Mouse (Mus musculus) limb, embryonic 11.5 days (tissue): ENCODE results near the gene Slc6a9. TPM values are rescaled to one million over a fixed set of nuclear protein-coding genes. Genes with fewer than 3 reads are reported as not detected.

ENCODE experiments used
- ATAC-seq: fragments of 200-750 bp; cut with Nextera tagmentation; 2 replicates; pipeline ENCODE4 v1.8.0; 2017; ENCODE audit warnings: low read depth; ENCODE audit not compliant: insufficient number of reproducible peaks, low FRiP score, low TSS enrichment
- DNase-seq: peaks from one replicate; pipeline ENCODE4 v3.0.0-alpha.2; 2015; ENCODE audit warnings: low spot score
- H3K27ac ChIP-seq: fragments of 300-500 bp; sonication (generic); replicated peaks from 2 replicates; pipeline ENCODE4 v1.5.1; 2014; ENCODE audit warnings: low read depth, mild to moderate bottlenecking, low read length
- H3K27me3 ChIP-seq: fragments of 300-500 bp; sonication (generic); 2 replicates; pipeline ENCODE4 v1.6.1; 2014; ENCODE audit warnings: mild to moderate bottlenecking, low read length, mixed read lengths; ENCODE audit not compliant: control insufficient read depth, insufficient read depth
- H3K36me3 ChIP-seq: fragments of 300-500 bp; sonication (generic); 2 replicates; pipeline ENCODE4 v1.6.1; 2014; ENCODE audit warnings: mild to moderate bottlenecking, low read length, moderate library complexity, mixed read lengths; ENCODE audit not compliant: control insufficient read depth, insufficient read depth
- H3K4me1 ChIP-seq: fragments of 300-500 bp; sonication (generic); 2 replicates; pipeline ENCODE4 v1.6.1; 2014; ENCODE audit warnings: low read length, mixed read lengths; ENCODE audit not compliant: control insufficient read depth, insufficient read depth
- H3K4me2 ChIP-seq: fragments of 300-500 bp; sonication (generic); 2 replicates; pipeline ENCODE4 v1.6.1; 2014; ENCODE audit warnings: low read depth, mild to moderate bottlenecking, moderate library complexity; ENCODE audit not compliant: severe bottlenecking
- H3K4me3 ChIP-seq: fragments of 300-500 bp; sonication (generic); 2 replicates; pipeline ENCODE4 v1.5.1; 2014; ENCODE audit warnings: low read depth, low read length
- H3K9ac ChIP-seq: fragments of 300-500 bp; sonication (generic); 2 replicates; pipeline ENCODE4 v1.6.1; 2014; ENCODE audit warnings: mild to moderate bottlenecking, low read length
- H3K9me3 ChIP-seq: fragments of 300-500 bp; sonication (generic); 2 replicates; pipeline ENCODE4 v1.6.1; 2016; ENCODE audit warnings: low read length; ENCODE audit not compliant: control insufficient read depth
- WGBS: fragments of 180-500 bp; shearing (Covaris S2); extraction: QIAGEN DNeasy Blood & Tissue Kit; methylation state at CpG from one replicate; pipeline ENCODE4 v1.1.7; 2014; 5-methylcytosine and 5-hydroxymethylcytosine counted together
- polyA plus RNA-seq: library from polyadenylated mRNA; unstranded; fragments of >200 nt; fragmentation: Nextera tagmentation; extraction: Ambion mirVana; gene quantifications from 2 replicates; pipeline ENCODE4 v1.2.1, GENCODE M21; 2014

Gene Slc6a9
- polyA plus RNA-seq, 1 experiment from 2014 or later: 11.1 TPM

GRCm38 (mm10) chr4:117893376-117893775 is 59.1 kb downstream of the Slc6a9 start:
- Histone ChIP-seq H3K4me1 (0 out of 2 replicates have a peak, but pooled peaks cover 2% of the 10 kb centered on the region), H3K27me3 (no peaks in the 10 kb centered on the region), H3K4me2 (no peak overlapping the region), H3K27ac (no peak overlapping the region), H3K9ac (no peak overlapping the region), H3K4me3 (no peak overlapping the region), H3K9me3 (no peaks in the 10 kb centered on the region), H3K36me3 (peaks cover 12% of the 10 kb centered on the region)
- 26% methylated on average over 9 of the region's 9 CpGs for WGBS
- DNase-seq (peak; percentile 83), ATAC-seq (no peak)

- no peak for ATAC-seq
These were observed 60.3 kb downstream of the Slc6a9 start for GRCm38 (mm10) chr4:117894601-117895000.

GRCm38 (mm10) chr4:117895339-117895738 is 61.0 kb downstream of the Slc6a9 start:
- 75% methylated on average over 7 of the region's 7 CpGs for WGBS
- Histone ChIP-seq H3K27ac (no peak overlapping the region), H3K4me2 (no peak overlapping the region), H3K9ac (no peak overlapping the region), H3K27me3 (no peaks in the 10 kb centered on the region), H3K4me1 (0 out of 2 replicates have a peak, but pooled peaks cover 2% of the 10 kb centered on the region), H3K4me3 (no peak overlapping the region), H3K36me3 (peaks cover 11% of the 10 kb centered on the region), H3K9me3 (no peaks in the 10 kb centered on the region)
- DNase-seq: no peak
- no peak for ATAC-seq

More at GRCm38 (mm10) chr4:117894601-117895000, 60.3 kb downstream of the Slc6a9 start:
- WGBS: 93% methylated on average over 8 of the region's 8 CpGs
- Histone ChIP-seq H3K27me3 (no peaks in the 10 kb centered on the region), H3K4me3 (no peak overlapping the region), H3K4me1 (0 out of 2 replicates have a peak, but pooled peaks cover 2% of the 10 kb centered on the region), H3K9me3 (no peaks in the 10 kb centered on the region), H3K36me3 (peaks cover 8% of the 10 kb centered on the region), H3K4me2 (no peak overlapping the region), H3K9ac (no peak overlapping the region), H3K27ac (no peak overlapping the region)
- no peak for DNase-seq

- DNase-seq (no peak), ATAC-seq (no peak)
- no peak overlapping the region for H3K4me2 ChIP-seq
- no peak overlapping the region for H3K27ac ChIP-seq
- H3K27me3 ChIP-seq: no peaks in the 10 kb centered on the region
- H3K9ac ChIP-seq: no peak overlapping the region
- no peaks in the 10 kb centered on the region for H3K9me3 ChIP-seq
- H3K4me3 ChIP-seq: no peak overlapping the region
- WGBS: 93% methylated on average over 6 of the region's 6 CpGs
- H3K4me1 ChIP-seq: 0 out of 2 replicates have a peak, but pooled peaks cover 2% of the 10 kb centered on the region
- H3K36me3 ChIP-seq: peaks cover 16% of the 10 kb centered on the region
These were observed 61.7 kb downstream of the Slc6a9 start for GRCm38 (mm10) chr4:117896031-117896430.

- 78% methylated on average over 3 of the region's 3 CpGs for WGBS
- Histone ChIP-seq H3K4me3 (no peak overlapping the region), H3K9ac (no peak overlapping the region), H3K4me2 (no peak overlapping the region), H3K27me3 (no peaks in the 10 kb centered on the region), H3K36me3 (peaks cover 25% of the 10 kb centered on the region), H3K4me1 (no peaks in the 10 kb centered on the region), H3K9me3 (no peaks in the 10 kb centered on the region), H3K27ac (no peak overlapping the region)
- ATAC-seq (no peak), DNase-seq (no peak)
These were observed 63.8 kb downstream of the Slc6a9 start for GRCm38 (mm10) chr4:117898111-117898510.

- no peak overlapping the region for H3K27ac ChIP-seq
- no peak overlapping the region for H3K4me3 ChIP-seq
- DNase-seq (no peak), ATAC-seq (no peak)
- no peaks in the 10 kb centered on the region for H3K9me3 ChIP-seq
- no peak overlapping the region for H3K9ac ChIP-seq
- 94% methylated on average over 10 of the region's 10 CpGs for WGBS
- H3K36me3 ChIP-seq: peaks cover 33% of the 10 kb centered on the region
- H3K4me1 ChIP-seq: no peaks in the 10 kb centered on the region
- no peaks in the 10 kb centered on the region for H3K27me3 ChIP-seq
- H3K4me2 ChIP-seq: no peak overlapping the region
These were observed 69.8 kb downstream of the Slc6a9 start for GRCm38 (mm10) chr4:117904094-117904493.

GRCm38 (mm10) chr4:117904761-117905160 is 70.5 kb downstream of the Slc6a9 start:
- ATAC-seq (no peak), DNase-seq (no peak)
- H3K9me3 ChIP-seq: no peaks in the 10 kb centered on the region
- no peaks in the 10 kb centered on the region for H3K27me3 ChIP-seq
- no peak overlapping the region for H3K27ac ChIP-seq
- no peak overlapping the region for H3K9ac ChIP-seq
- no peak overlapping the region for H3K4me3 ChIP-seq
- no peaks in the 10 kb centered on the region for H3K4me1 ChIP-seq
- 92% methylated on average over 8 of the region's 8 CpGs for WGBS
- no peak overlapping the region for H3K4me2 ChIP-seq
- peaks cover 32% of the 10 kb centered on the region for H3K36me3 ChIP-seq

GRCm38 (mm10) chr4:117906196-117906595 is 71.9 kb downstream of the Slc6a9 start:
- Histone ChIP-seq H3K4me3 (no peak overlapping the region), H3K4me1 (no peaks in the 10 kb centered on the region), H3K27ac (no peak overlapping the region), H3K27me3 (no peaks in the 10 kb centered on the region), H3K9me3 (no peaks in the 10 kb centered on the region), H3K36me3 (peaks cover 24% of the 10 kb centered on the region), H3K4me2 (no peak overlapping the region), H3K9ac (no peak overlapping the region)
- ATAC-seq (no peak), DNase-seq (no peak)
- WGBS: 94% methylated on average over 3 of the region's 3 CpGs

- no peak overlapping the region for H3K4me3 ChIP-seq
- peaks cover 13% of the 10 kb centered on the region for H3K4me1 ChIP-seq
- peaks cover 15% of the 10 kb centered on the region; the same call in 1 of the 2 replicates for H3K36me3 ChIP-seq
- no peak for ATAC-seq
- H3K4me2 ChIP-seq: no peak overlapping the region
- no peaks in the 10 kb centered on the region for H3K27me3 ChIP-seq
- no peak overlapping the region for H3K9ac ChIP-seq
- H3K27ac ChIP-seq: no peak overlapping the region
- DNase-seq: no peak
- WGBS: 81% methylated on average over 8 of the region's 8 CpGs
- no peaks in the 10 kb centered on the region for H3K9me3 ChIP-seq
These were observed 74.6 kb downstream of the Slc6a9 start for GRCm38 (mm10) chr4:117908834-117909453.
